Mouse (Mus musculus) liver, embryonic 12.5 days (tissue): ENCODE data around the gene Tpp2. TPM values are rescaled to one million over a fixed set of nuclear protein-coding genes. Genes with fewer than 3 reads are reported as not detected.
A peak's percentile ranks its signal among the peaks of the same experiment; 100 is the strongest.
"Not testable (repeated sequence)": the region's sequence is repeated elsewhere in the genome, so short reads cannot be mapped to it uniquely, and the experiment has no call there.

Source experiments
- ATAC-seq: fragments of 200-750 bp; cut with Nextera tagmentation; 2 replicates; pipeline ENCODE4 v1.8.0; 2017; ENCODE audit warnings: moderate number of reproducible peaks, mild to moderate bottlenecking, moderate library complexity
- H3K27ac ChIP-seq: fragments of 300-500 bp; sonication (generic); 2 replicates; pipeline ENCODE4 v1.5.1; 2016; ENCODE audit warnings: mild to moderate bottlenecking
- H3K27me3 ChIP-seq: fragments of 300-500 bp; sonication (generic); replicated peaks from 2 replicates; pipeline ENCODE4 v1.6.1; 2016; ENCODE audit warnings: mild to moderate bottlenecking, moderate library complexity
- H3K36me3 ChIP-seq: fragments of 300-500 bp; sonication (generic); 2 replicates; pipeline ENCODE4 v1.6.1; 2016; ENCODE audit warnings: mild to moderate bottlenecking, moderate library complexity
- H3K4me1 ChIP-seq: fragments of 300-500 bp; sonication (generic); 2 replicates; pipeline ENCODE4 v1.6.1; 2016
- H3K4me2 ChIP-seq: fragments of 300-500 bp; sonication (generic); 2 replicates; pipeline ENCODE4 v1.6.1; 2016; ENCODE audit warnings: mild to moderate bottlenecking, moderate library complexity
- H3K4me3 ChIP-seq: fragments of 300-500 bp; sonication (generic); 2 replicates; pipeline ENCODE4 v1.5.1; 2016; ENCODE audit warnings: mild to moderate bottlenecking, moderate library complexity
- H3K9ac ChIP-seq: fragments of 300-500 bp; sonication (generic); 2 replicates; pipeline ENCODE4 v1.6.1; 2016; ENCODE audit warnings: mild to moderate bottlenecking, moderate library complexity
- H3K9me3 ChIP-seq: fragments of 300-500 bp; sonication (generic); replicated peaks from 2 replicates; pipeline ENCODE4 v1.6.1; 2016; ENCODE audit warnings: mild to moderate bottlenecking, moderate library complexity
- WGBS: fragments of 180-500 bp; shearing (Covaris S2); methylation state at CpG from one replicate; pipeline ENCODE4 v1.1.7; 2016; ENCODE audit not compliant: insufficient replicate concordance; 5-methylcytosine and 5-hydroxymethylcytosine counted together
- polyA plus RNA-seq: library from polyadenylated mRNA; unstranded; fragments of >200 nt; fragmentation: Nextera tagmentation; extraction: Ambion mirVana; gene quantifications from 2 replicates; pipeline ENCODE4 v1.2.1, GENCODE M21; 2016

Tpp2 gene
- polyA plus RNA-seq = 43.7 and 44.9 TPM in 2 replicates

GRCm38 (mm10) chr1:43933488-43934415, at the start of gene Tpp2:
Tpp2 (plus strand) TSS chr1:43933647.
- under 1% methylated on average over 81 of the region's 81 CpGs for WGBS
- Histone ChIP-seq H3K4me3 (peak within 1 kb of the TSS; percentile 97), H3K9me3 (no peaks in the 10 kb centered on the region), H3K27me3 (no peaks in the 10 kb centered on the region), H3K4me2 (peak within 1 kb of the TSS; percentile 85), H3K4me1 (peaks cover 25% of the 10 kb centered on the region), H3K9ac (peak within 1 kb of the TSS; percentile 95), H3K27ac (peak within 1 kb of the TSS; percentile 99), H3K36me3 (peaks cover 7% of the 10 kb centered on the region; the same call in 1 of the 2 replicates)
- ATAC-seq = peak; percentile 99

GRCm38 (mm10) chr1:43888358-43888757, 45.1 kb upstream of the Tpp2 start:
- H3K4me2 ChIP-seq, H3K9ac ChIP-seq, H3K9me3 ChIP-seq, H3K36me3 ChIP-seq, H3K4me1 ChIP-seq, H3K27me3 ChIP-seq, H3K4me3 ChIP-seq, H3K27ac ChIP-seq, ATAC-seq: not testable (repeated sequence)
- 46% methylated on average over 11 of the region's 11 CpGs for WGBS

- Histone ChIP-seq H3K4me1 (no peaks in the 10 kb centered on the region), H3K4me2 (no peak overlapping the region), H3K9ac (no peak overlapping the region), H3K4me3 (no peak overlapping the region), H3K36me3 (no peaks in the 10 kb centered on the region), H3K27ac (no peak overlapping the region), H3K9me3 (no peaks in the 10 kb centered on the region), H3K27me3 (peaks cover 10% of the 10 kb centered on the region; the same call in 1 of the 2 replicates)
- no peak for ATAC-seq
Observed at GRCm38 (mm10) chr1:43895742-43896141, 37.7 kb upstream of the Tpp2 start.

GRCm38 (mm10) chr1:43897131-43897530, 36.3 kb upstream of the Tpp2 start:
- Histone ChIP-seq H3K9me3 (no peaks in the 10 kb centered on the region), H3K27ac (no peak overlapping the region), H3K27me3 (peaks cover 10% of the 10 kb centered on the region; the same call in 1 of the 2 replicates), H3K4me2 (no peak overlapping the region), H3K4me1 (no peaks in the 10 kb centered on the region), H3K36me3 (no peaks in the 10 kb centered on the region), H3K9ac (no peak overlapping the region), H3K4me3 (no peak overlapping the region)
- ATAC-seq = no peak
- 46% methylated on average over 2 of the region's 2 CpGs for WGBS

GRCm38 (mm10) chr1:43897987-43898386, 35.5 kb upstream of the Tpp2 start:
- Histone ChIP-seq H3K9ac (no peak overlapping the region), H3K4me2 (no peak overlapping the region), H3K36me3 (no peaks in the 10 kb centered on the region), H3K27ac (no peak overlapping the region), H3K9me3 (no peaks in the 10 kb centered on the region), H3K4me1 (no peaks in the 10 kb centered on the region), H3K4me3 (no peak overlapping the region), H3K27me3 (peaks cover 10% of the 10 kb centered on the region; the same call in 1 of the 2 replicates)
- 78% methylated on average over 18 of the region's 18 CpGs for WGBS
- ATAC-seq = no peak

- WGBS = 31% methylated on average over 18 of the region's 18 CpGs
- Histone ChIP-seq H3K4me1 (no peaks in the 10 kb centered on the region), H3K9me3 (no peaks in the 10 kb centered on the region), H3K27me3 (peaks cover 10% of the 10 kb centered on the region; the same call in 1 of the 2 replicates), H3K9ac (no peak overlapping the region), H3K4me2 (peak overlapping the region; percentile 36), H3K36me3 (no peaks in the 10 kb centered on the region), H3K4me3 (no peak overlapping the region), H3K27ac (no peak overlapping the region)
- ATAC-seq = no peak
Observed at GRCm38 (mm10) chr1:43898991-43899714, 34.3 kb upstream of the Tpp2 start.

GRCm38 (mm10) chr1:43902417-43902816, 31.0 kb upstream of the Tpp2 start:
- H3K9ac ChIP-seq = no peak overlapping the region
- H3K4me3 ChIP-seq = no peak overlapping the region
- no peaks in the 10 kb centered on the region for H3K9me3 ChIP-seq
- whole genome bisulfite sequencing = 59% methylated on average over 1 of the region's 1 CpGs
- no peaks in the 10 kb centered on the region for H3K36me3 ChIP-seq
- ATAC-seq = no peak
- H3K4me1 ChIP-seq = no peaks in the 10 kb centered on the region
- H3K27ac ChIP-seq = no peak overlapping the region
- no peak overlapping the region for H3K4me2 ChIP-seq
- peaks cover 10% of the 10 kb centered on the region; the same call in 1 of the 2 replicates for H3K27me3 ChIP-seq

- no peak overlapping the region for H3K4me3 ChIP-seq
- WGBS = 55% methylated on average over 4 of the region's 4 CpGs
- H3K9ac ChIP-seq = no peak overlapping the region
- ATAC-seq = no peak
- H3K4me1 ChIP-seq = no peaks in the 10 kb centered on the region
- H3K27ac ChIP-seq = no peak overlapping the region
- H3K9me3 ChIP-seq = no peaks in the 10 kb centered on the region
- H3K4me2 ChIP-seq = no peak overlapping the region
- peaks cover 10% of the 10 kb centered on the region; the same call in 1 of the 2 replicates for H3K27me3 ChIP-seq
- no peaks in the 10 kb centered on the region for H3K36me3 ChIP-seq
Observed at GRCm38 (mm10) chr1:43902855-43903254, 30.6 kb upstream of the Tpp2 start.

- Histone ChIP-seq H3K36me3 (no peaks in the 10 kb centered on the region), H3K4me1 (no peaks in the 10 kb centered on the region), H3K4me3 (no peak overlapping the region), H3K4me2 (no peak overlapping the region), H3K27ac (no peak overlapping the region), H3K9ac (no peak overlapping the region), H3K27me3 (no peaks in the 10 kb centered on the region), H3K9me3 (no peaks in the 10 kb centered on the region)
- no peak for ATAC-seq
- WGBS = 51% methylated on average over 2 of the region's 2 CpGs
Observed at GRCm38 (mm10) chr1:43915428-43915827, 18.0 kb upstream of the Tpp2 start.

GRCm38 (mm10) chr1:43916854-43917253, 16.6 kb upstream of the Tpp2 start:
- Histone ChIP-seq H3K4me2 (no peak overlapping the region), H3K4me1 (no peaks in the 10 kb centered on the region), H3K36me3 (no peaks in the 10 kb centered on the region), H3K27me3 (no peaks in the 10 kb centered on the region), H3K9ac (no peak overlapping the region), H3K4me3 (no peak overlapping the region), H3K27ac (no peak overlapping the region), H3K9me3 (no peaks in the 10 kb centered on the region)
- 46% methylated on average over 2 of the region's 2 CpGs for WGBS
- ATAC-seq = no peak

- Histone ChIP-seq H3K4me2 (peak overlapping the region; percentile 85), H3K9ac (peak overlapping the region; percentile 95), H3K4me1 (peaks cover 25% of the 10 kb centered on the region), H3K9me3 (no peaks in the 10 kb centered on the region), H3K4me3 (peak overlapping the region; percentile 97), H3K27ac (peak overlapping the region; percentile 99), H3K27me3 (no peaks in the 10 kb centered on the region), H3K36me3 (peaks cover 7% of the 10 kb centered on the region; the same call in 1 of the 2 replicates)
- ATAC-seq = no peak
- WGBS = 3% methylated on average over 17 of the region's 17 CpGs
Observed at GRCm38 (mm10) chr1:43934416-43934810, 966 bp downstream of the Tpp2 start.

- no peak overlapping the region for H3K27ac ChIP-seq
- 70% methylated on average over 1 of the region's 1 CpGs for WGBS
- no peak overlapping the region for H3K9ac ChIP-seq
- no peak for ATAC-seq
- no peaks in the 10 kb centered on the region for H3K27me3 ChIP-seq
- H3K36me3 ChIP-seq = peaks cover 30% of the 10 kb centered on the region
- H3K9me3 ChIP-seq = no peaks in the 10 kb centered on the region
- peaks cover 43% of the 10 kb centered on the region for H3K4me1 ChIP-seq
- H3K4me2 ChIP-seq = no peak overlapping the region
- no peak overlapping the region for H3K4me3 ChIP-seq
Observed at GRCm38 (mm10) chr1:43939310-43939709, 5.9 kb downstream of the Tpp2 start.
